Mouse (Mus musculus): ENCODE results near the gene Il17rc.

GRCm38 (mm10) chr6:113455007-113455406 lies 16.2 kb upstream of the Il17rc start:
- no peak for TF ChIP-seq CTCF (IDR thresholded peaks at IDR 0.05; ENCODE audit: control insufficient read depth, insufficient read depth, insufficient replicate concordance, low read depth, low read length)
- TF ChIP-seq POLR2A (IDR thresholded peaks at IDR 0.05; ENCODE audit: control insufficient read depth, low read depth, low read length): no peak

All from testis, adult 2 months (tissue).